Mouse (Mus musculus): ENCODE measurements around the gene Ada.

DNA sequence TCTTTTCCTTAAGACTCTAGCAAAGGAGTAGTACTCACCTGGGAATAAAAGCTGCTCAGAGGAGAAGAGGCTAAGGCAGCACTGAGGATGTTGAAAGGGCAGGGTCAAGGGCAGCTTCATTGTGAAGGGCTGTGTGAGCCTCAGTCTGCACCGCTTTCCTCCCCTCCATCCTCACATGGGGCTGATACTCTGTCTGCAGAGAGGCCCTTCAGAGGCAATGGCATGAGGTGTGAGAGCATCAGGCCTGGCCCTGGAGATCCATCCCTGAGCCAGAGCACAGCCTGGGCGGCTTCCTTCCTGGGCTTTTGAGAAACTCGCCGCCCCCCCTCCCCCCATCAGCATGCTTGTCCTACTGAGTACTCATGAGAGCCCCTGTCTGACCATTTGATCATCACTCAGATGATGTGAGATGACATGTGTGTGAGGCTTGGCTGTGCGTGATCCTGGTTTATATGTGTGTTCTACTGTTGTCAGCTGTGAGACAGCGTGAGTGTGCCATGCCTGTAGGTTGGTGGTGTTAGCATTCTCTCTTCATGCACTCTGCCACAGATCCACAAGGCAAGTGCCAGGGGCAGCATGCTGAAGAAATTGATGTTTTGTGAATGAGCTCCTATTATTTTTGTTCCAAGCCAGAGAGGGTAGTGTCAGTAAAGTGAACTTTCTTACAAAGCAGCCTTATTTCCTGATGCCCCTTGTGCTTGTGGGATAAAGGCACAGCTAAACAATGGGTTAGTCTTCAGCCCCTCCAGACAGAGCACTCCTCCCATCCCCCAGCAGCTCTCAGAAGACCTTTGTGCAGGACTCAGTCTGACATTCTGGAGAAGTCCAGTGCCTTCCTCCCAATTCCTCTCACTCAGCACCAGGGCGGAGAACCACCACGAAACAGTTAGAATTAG lies 59.4 kb downstream of the Ada start:
- TF ChIP-seq CTCF (conservative IDR thresholded peaks at IDR 0.05; ENCODE audit: insufficient read depth, insufficient read length, low read depth, low read length), result no peak
- TF ChIP-seq POLR2A (IDR thresholded peaks at IDR 0.05; ENCODE audit: low read depth, low read length), result no peak
